Mouse (Mus musculus): Measurements from ENCODE around the gene Tnrc6c. TPM values are rescaled to one million over a fixed set of nuclear protein-coding genes. Genes with fewer than 3 reads are reported as not detected.
A peak's percentile ranks its signal among the peaks of the same experiment; 100 is the strongest.

Tnrc6c gene
- polyA plus RNA-seq, 1 experiment from 2014 or later, result 20.0 TPM

DNA sequence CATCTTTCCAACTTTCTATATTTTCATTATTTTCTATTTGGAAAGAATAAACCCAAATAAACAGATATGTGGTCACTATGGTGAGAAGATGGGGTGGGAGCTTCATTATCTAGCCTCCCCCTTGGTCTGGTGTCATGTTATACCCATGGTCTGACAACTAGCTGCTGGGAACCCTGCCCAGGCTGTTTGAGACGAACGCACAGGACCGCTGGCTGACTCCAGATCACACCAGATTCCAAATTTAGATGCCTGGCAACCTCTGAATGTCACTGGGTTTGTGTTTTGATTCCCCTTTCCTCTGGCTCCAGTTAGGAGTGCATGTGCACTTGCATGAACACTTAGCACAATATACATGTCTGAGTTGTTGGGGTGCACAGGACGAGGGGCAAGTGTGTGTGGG is 7.3 kb upstream of the Tnrc6c start:
- WGBS, result 63% methylated on average over 4 of the region's 4 CpGs
- DNase-seq (ENCODE audit: low spot score) (no peak), ATAC-seq (no peak)
- Histone ChIP-seq H3K4me1 (ENCODE audit: control insufficient read depth, insufficient read depth, low read length) (peaks cover 7% of the 10 kb centered on the region), H3K27me3 (replicated peaks; ENCODE audit: control insufficient read depth, insufficient read depth, low read length) (no peaks in the 10 kb centered on the region), H3K4me2 (ENCODE audit: low read length) (no peak overlapping the region), H3K9ac (ENCODE audit: low read length) (no peak overlapping the region), H3K9me3 (replicated peaks; ENCODE audit: control insufficient read depth, low read length) (no peaks in the 10 kb centered on the region), H3K27ac (ENCODE audit: low read depth, low read length) (no peak overlapping the region), H3K36me3 (ENCODE audit: control insufficient read depth, insufficient read depth, low read length) (no peaks in the 10 kb centered on the region), H3K4me3 (ENCODE audit: low read depth, low read length) (no peak overlapping the region)

DNA sequence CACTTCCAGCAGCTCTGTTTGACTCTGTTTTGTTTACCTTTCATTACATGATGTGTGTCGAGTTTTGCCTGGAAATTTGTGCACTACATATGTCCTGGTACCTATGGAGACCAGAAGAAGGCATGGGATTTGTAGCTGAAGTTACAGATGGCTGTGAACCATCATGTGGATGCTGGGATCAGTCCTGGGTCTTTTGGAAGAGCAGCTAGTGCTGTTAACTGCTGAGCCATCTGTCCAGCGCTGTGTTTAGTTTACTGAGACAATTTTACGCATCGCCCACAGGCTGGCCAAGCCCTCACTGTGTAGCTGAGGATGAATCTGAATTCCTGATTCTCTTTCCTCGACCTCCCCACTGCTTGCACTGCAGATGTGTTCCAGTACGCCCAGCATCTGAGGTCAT is 6.1 kb upstream of the Tnrc6c start:
- H3K27ac ChIP-seq (ENCODE audit: low read depth, low read length), result no peak overlapping the region
- no peaks in the 10 kb centered on the region for H3K36me3 ChIP-seq (ENCODE audit: control insufficient read depth, insufficient read depth, low read length)
- H3K4me1 ChIP-seq (ENCODE audit: control insufficient read depth, insufficient read depth, low read length), result peaks cover 8% of the 10 kb centered on the region
- H3K4me3 ChIP-seq (ENCODE audit: low read depth, low read length), result no peak overlapping the region
- WGBS, result 74% methylated on average over 6 of the region's 6 CpGs
- H3K27me3 ChIP-seq (replicated peaks; ENCODE audit: control insufficient read depth, insufficient read depth, low read length), result 0 out of 2 replicates have a peak, but pooled peaks cover 3% of the 10 kb centered on the region
- no peak for ATAC-seq
- no peak overlapping the region for H3K9ac ChIP-seq (ENCODE audit: low read length)
- DNase-seq (ENCODE audit: low spot score), result no peak
- no peaks in the 10 kb centered on the region for H3K9me3 ChIP-seq (replicated peaks; ENCODE audit: control insufficient read depth, low read length)
- no peak overlapping the region for H3K4me2 ChIP-seq (ENCODE audit: low read length)

- 73% methylated on average over 13 of the region's 13 CpGs for WGBS
- no peaks in the 10 kb centered on the region for H3K36me3 ChIP-seq (ENCODE audit: control insufficient read depth, insufficient read depth, low read length)
- ATAC-seq (no peak), DNase-seq (ENCODE audit: low spot score) (no peak)
- H3K27me3 ChIP-seq (replicated peaks; ENCODE audit: control insufficient read depth, insufficient read depth, low read length), result 0 out of 2 replicates have a peak, but pooled peaks cover 3% of the 10 kb centered on the region
- H3K9ac ChIP-seq (ENCODE audit: low read length), result no peak overlapping the region
- H3K27ac ChIP-seq (ENCODE audit: low read depth, low read length), result no peak overlapping the region
- H3K9me3 ChIP-seq (replicated peaks; ENCODE audit: control insufficient read depth, low read length), result no peaks in the 10 kb centered on the region
- H3K4me3 ChIP-seq (ENCODE audit: low read depth, low read length), result no peak overlapping the region
- peaks cover 5% of the 10 kb centered on the region for H3K4me1 ChIP-seq (ENCODE audit: control insufficient read depth, insufficient read depth, low read length)
- no peak overlapping the region for H3K4me2 ChIP-seq (ENCODE audit: low read length)
These were observed 3.1 kb upstream of the Tnrc6c start for GRCm38 (mm10) chr11:117650721-117651644.

DNA sequence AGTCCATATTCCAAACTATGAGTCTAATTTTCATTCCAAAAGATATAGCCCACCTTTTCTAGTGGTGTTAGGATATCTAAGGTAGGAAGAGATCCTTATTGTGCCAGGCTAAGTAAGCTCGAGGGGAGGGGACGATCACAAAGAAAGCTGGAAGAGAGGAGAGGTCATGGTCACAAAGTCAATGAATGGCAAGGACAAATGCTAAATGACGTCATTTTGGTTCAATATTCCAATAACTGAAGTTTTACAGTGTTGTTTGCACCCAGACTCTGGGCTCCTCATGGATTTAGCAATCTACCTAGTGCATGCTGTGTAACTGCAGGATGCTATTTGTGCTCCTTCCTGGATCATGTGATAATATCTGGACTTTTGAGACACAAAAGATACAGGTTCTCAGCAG is 1.2 kb upstream of the Tnrc6c start:
- DNase-seq (ENCODE audit: low spot score), result no peak

DNA sequence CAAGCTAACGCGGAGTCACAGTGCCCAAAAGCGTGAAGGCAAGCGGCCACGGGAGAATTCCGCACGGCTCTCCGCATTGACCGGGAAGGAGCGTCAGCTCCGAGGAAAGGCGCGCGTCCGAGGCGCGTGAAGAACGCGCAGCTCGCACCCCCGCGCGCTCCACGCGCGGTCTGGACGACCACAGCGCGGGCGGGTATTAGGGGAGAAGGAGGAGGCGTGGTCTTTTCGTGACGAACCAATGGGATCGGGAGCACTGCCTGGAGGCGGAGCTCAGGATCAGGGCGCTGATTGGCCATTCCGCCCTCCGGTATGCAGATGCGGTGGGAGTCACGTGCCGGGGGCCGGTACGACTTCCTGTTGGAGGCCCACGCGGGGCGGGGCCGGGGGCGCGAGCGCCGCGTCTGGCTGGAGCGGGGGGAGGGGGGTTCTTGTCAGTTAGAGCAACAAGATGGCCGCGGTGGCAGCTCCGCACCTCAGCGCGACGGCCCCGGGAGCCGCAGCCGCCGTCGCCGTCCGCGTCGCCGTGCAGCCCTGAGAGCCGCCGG is 363 bp downstream of the Tnrc6c start:
- H3K4me3 ChIP-seq (ENCODE audit: low read depth, low read length), result peak overlapping the region; percentile 87
- peak overlapping the region; percentile 99 for H3K27ac ChIP-seq (ENCODE audit: low read depth, low read length)
- WGBS, result under 1% methylated on average over 66 of the region's 71 CpGs
- H3K36me3 ChIP-seq (ENCODE audit: control insufficient read depth, insufficient read depth, low read length), result no peaks in the 10 kb centered on the region
- peak overlapping the region; percentile 92 for H3K4me2 ChIP-seq (ENCODE audit: low read length)
- peaks cover 33% of the 10 kb centered on the region for H3K4me1 ChIP-seq (ENCODE audit: control insufficient read depth, insufficient read depth, low read length)
- DNase-seq (ENCODE audit: low spot score), result peak; percentile 100
- peak; percentile 95 for ATAC-seq
- peak overlapping the region; percentile 98 for H3K9ac ChIP-seq (ENCODE audit: low read length)
- H3K9me3 ChIP-seq (replicated peaks; ENCODE audit: control insufficient read depth, low read length), result no peaks in the 10 kb centered on the region
- 0 out of 2 replicates have a peak, but pooled peaks cover 3% of the 10 kb centered on the region for H3K27me3 ChIP-seq (replicated peaks; ENCODE audit: control insufficient read depth, insufficient read depth, low read length)

More for the DNA sequence above, 1.2 kb upstream of the Tnrc6c start:
- H3K9me3 ChIP-seq (replicated peaks; ENCODE audit: control insufficient read depth, low read length), result no peaks in the 10 kb centered on the region
- peaks cover 21% of the 10 kb centered on the region for H3K4me1 ChIP-seq (ENCODE audit: control insufficient read depth, insufficient read depth, low read length)
- WGBS, result 65% methylated on average over 3 of the region's 3 CpGs
- H3K9ac ChIP-seq (ENCODE audit: low read length), result peak overlapping the region; percentile 85
- H3K27ac ChIP-seq (ENCODE audit: low read depth, low read length), result peak overlapping the region; percentile 99; the same call in 1 of the 2 replicates
- no peaks in the 10 kb centered on the region for H3K36me3 ChIP-seq (ENCODE audit: control insufficient read depth, insufficient read depth, low read length)
- H3K27me3 ChIP-seq (replicated peaks; ENCODE audit: control insufficient read depth, insufficient read depth, low read length), result 0 out of 2 replicates have a peak, but pooled peaks cover 3% of the 10 kb centered on the region
- ATAC-seq, result no peak
- peak overlapping the region; percentile 87; the same call in 1 of the 2 replicates for H3K4me3 ChIP-seq (ENCODE audit: low read depth, low read length)
- H3K4me2 ChIP-seq (ENCODE audit: low read length), result peak overlapping the region; percentile 54

- H3K36me3 ChIP-seq (ENCODE audit: control insufficient read depth, insufficient read depth, low read length), result no peaks in the 10 kb centered on the region
- peak overlapping the region; percentile 92 for H3K4me2 ChIP-seq (ENCODE audit: low read length)
- under 1% methylated on average over 36 of the region's 66 CpGs for WGBS
- H3K27me3 ChIP-seq (replicated peaks; ENCODE audit: control insufficient read depth, insufficient read depth, low read length), result 0 out of 2 replicates have a peak, but pooled peaks cover 3% of the 10 kb centered on the region
- no peaks in the 10 kb centered on the region for H3K9me3 ChIP-seq (replicated peaks; ENCODE audit: control insufficient read depth, low read length)
- no peak for DNase-seq (ENCODE audit: low spot score)
- peak overlapping the region; percentile 98 for H3K9ac ChIP-seq (ENCODE audit: low read length)
- H3K4me1 ChIP-seq (ENCODE audit: control insufficient read depth, insufficient read depth, low read length), result peaks cover 33% of the 10 kb centered on the region
- peak overlapping the region; percentile 87 for H3K4me3 ChIP-seq (ENCODE audit: low read depth, low read length)
- H3K27ac ChIP-seq (ENCODE audit: low read depth, low read length), result peak overlapping the region; percentile 99
- ATAC-seq, result peak; percentile 36
These were observed 824 bp downstream of the Tnrc6c start for GRCm38 (mm10) chr11:117654934-117655291.

DNA sequence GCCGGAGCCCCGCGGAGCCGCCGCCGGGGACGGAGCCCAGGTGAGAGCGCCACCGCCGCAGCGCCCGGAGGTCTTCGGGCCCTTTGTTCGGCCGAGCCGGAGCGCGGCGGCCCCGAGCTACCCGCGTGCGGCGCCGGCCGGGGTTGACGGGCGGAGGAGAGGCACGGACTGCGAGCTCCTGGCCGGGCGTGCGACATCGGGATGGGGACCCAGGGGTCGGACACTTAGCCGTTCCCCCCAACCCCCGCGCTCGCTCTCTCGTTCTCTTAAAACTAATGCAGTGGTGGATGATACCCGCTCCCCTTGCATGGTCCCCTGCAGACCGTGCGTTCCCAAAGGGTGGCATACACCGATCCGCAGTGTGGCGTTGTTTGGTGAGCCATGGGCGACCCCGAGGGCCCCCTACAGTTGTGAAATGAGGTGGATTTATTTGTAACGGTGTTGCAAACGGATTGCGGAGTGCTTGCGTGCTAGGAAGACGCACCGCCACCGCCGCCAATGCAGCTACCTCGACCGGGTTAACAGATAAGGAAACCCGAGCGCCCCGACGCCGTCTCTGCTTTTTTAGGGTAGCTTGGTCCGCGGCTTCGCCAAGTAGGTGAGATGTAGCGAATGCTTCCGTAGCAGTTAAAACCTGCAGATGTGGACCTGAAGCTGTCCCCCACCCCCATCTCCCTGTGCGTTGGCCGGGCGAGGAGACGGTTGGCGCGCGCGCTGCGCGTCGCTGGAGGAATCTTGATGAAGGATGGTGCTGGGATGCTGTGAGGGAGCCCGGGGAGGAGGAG is 1.4 kb downstream of the Tnrc6c start:
- peak overlapping the region; percentile 98 for H3K9ac ChIP-seq (ENCODE audit: low read length)
- peaks cover 33% of the 10 kb centered on the region for H3K4me1 ChIP-seq (ENCODE audit: control insufficient read depth, insufficient read depth, low read length)
- H3K9me3 ChIP-seq (replicated peaks; ENCODE audit: control insufficient read depth, low read length), result no peaks in the 10 kb centered on the region
- no peaks in the 10 kb centered on the region for H3K36me3 ChIP-seq (ENCODE audit: control insufficient read depth, insufficient read depth, low read length)
- peak overlapping the region; percentile 99 for H3K27ac ChIP-seq (ENCODE audit: low read depth, low read length)
- DNase-seq (ENCODE audit: low spot score) (peak; percentile 72), ATAC-seq (peak; percentile 1; the same call in 1 of the 2 replicates)
- H3K27me3 ChIP-seq (replicated peaks; ENCODE audit: control insufficient read depth, insufficient read depth, low read length), result 0 out of 2 replicates have a peak, but pooled peaks cover 3% of the 10 kb centered on the region
- H3K4me2 ChIP-seq (ENCODE audit: low read length), result peak overlapping the region; percentile 92
- under 1% methylated on average over 60 of the region's 80 CpGs for WGBS
- H3K4me3 ChIP-seq (ENCODE audit: low read depth, low read length), result peak overlapping the region; percentile 87

GRCm38 (mm10) chr11:117656077-117656401 is 1.9 kb downstream of the Tnrc6c start:
- WGBS, result 3% methylated on average over 10 of the region's 10 CpGs
- H3K27me3 ChIP-seq (replicated peaks; ENCODE audit: control insufficient read depth, insufficient read depth, low read length), result 0 out of 2 replicates have a peak, but pooled peaks cover 3% of the 10 kb centered on the region
- H3K9me3 ChIP-seq (replicated peaks; ENCODE audit: control insufficient read depth, low read length), result no peaks in the 10 kb centered on the region
- DNase-seq (ENCODE audit: low spot score) (no peak), ATAC-seq (no peak)
- peak overlapping the region; percentile 92 for H3K4me2 ChIP-seq (ENCODE audit: low read length)
- H3K36me3 ChIP-seq (ENCODE audit: control insufficient read depth, insufficient read depth, low read length), result no peaks in the 10 kb centered on the region
- peak overlapping the region; percentile 99; the same call in 1 of the 2 replicates for H3K27ac ChIP-seq (ENCODE audit: low read depth, low read length)
- H3K4me1 ChIP-seq (ENCODE audit: control insufficient read depth, insufficient read depth, low read length), result peaks cover 33% of the 10 kb centered on the region
- H3K4me3 ChIP-seq (ENCODE audit: low read depth, low read length), result peak overlapping the region; percentile 87
- H3K9ac ChIP-seq (ENCODE audit: low read length), result peak overlapping the region; percentile 98
